Comparison of ENCODE assay signal across 8 mouse cellular contexts in genomic region chr15:82244115-82244804, GRCm38 (mm10). TPM values are rescaled to one million over a fixed set of nuclear protein-coding genes. Genes with fewer than 3 reads are reported as not detected.
DNase-seq lines count a peak whose midpoint lies in the region; ATAC-seq and TF ChIP-seq lines count a peak whose summit lies in the region.

Gene Cenpm (minus strand): TSS chr15:82244748.

- peak within 1 kb of the TSS; percentile 82 for H3K9ac ChIP-seq in heart, embryonic 13.5 days
- H3K9ac ChIP-seq in liver, embryonic 12.5 days, result peak within 1 kb of the TSS; percentile 84
- peak within 1 kb of the TSS; percentile 43 for H3K9ac ChIP-seq in stomach, embryonic 15.5 days

- H3K4me1 ChIP-seq in erythroblast, embryonic 14.5 days (ENCODE audit: control insufficient read depth), result peaks cover 24% of the 10 kb centered on the region
- H3K4me1 ChIP-seq in heart, embryonic 13.5 days, result peaks cover 13% of the 10 kb centered on the region
- peaks cover 18% of the 10 kb centered on the region for H3K4me1 ChIP-seq in liver, embryonic 12.5 days
- peaks cover 9% of the 10 kb centered on the region for H3K4me1 ChIP-seq in stomach, embryonic 15.5 days

- H3ac ChIP-seq in C2C12 (ENCODE audit: control insufficient read depth, insufficient read length, low read depth), result peak within 1 kb of the TSS; percentile 85

- ATAC-seq in heart, embryonic 13.5 days (ENCODE audit: extremely low read depth, insufficient number of reproducible peaks, low FRiP score, low TSS enrichment), result peak; percentile 92
- peak; percentile 97 for ATAC-seq in liver, embryonic 12.5 days
- peak; percentile 97 for ATAC-seq in stomach, embryonic 15.5 days (ENCODE audit: insufficient read depth, low FRiP score, low read depth)

- no peaks in the 10 kb centered on the region for H3K79me2 ChIP-seq in C2C12 (ENCODE audit: control insufficient read depth, insufficient read depth)

- under 1% methylated on average over 65 of the region's 65 CpGs for WGBS in heart, embryonic 13.5 days
- WGBS in liver, embryonic 12.5 days (ENCODE audit: insufficient replicate concordance), result under 1% methylated on average over 65 of the region's 65 CpGs
- under 1% methylated on average over 65 of the region's 65 CpGs for WGBS in stomach, embryonic 15.5 days

- H3K79me3 ChIP-seq in C2C12 (ENCODE audit: low read depth), result no peaks in the 10 kb centered on the region

- H3K9me3 ChIP-seq in erythroblast, embryonic 14.5 days (ENCODE audit: control insufficient read depth, low read length), result no peaks in the 10 kb centered on the region
- no peaks in the 10 kb centered on the region for H3K9me3 ChIP-seq in heart, embryonic 13.5 days
- H3K9me3 ChIP-seq in liver, embryonic 12.5 days (replicated peaks), result no peaks in the 10 kb centered on the region
- H3K9me3 ChIP-seq in stomach, embryonic 15.5 days, result no peaks in the 10 kb centered on the region

- TF ChIP-seq POLR2A in brain, embryonic 14.5 days (IDR thresholded peaks at IDR 0.05; ENCODE audit: borderline replicate concordance, extremely low read depth, insufficient read depth, insufficient read length, poor library complexity, severe bottlenecking), result no peak

- H3K27me3 ChIP-seq in C2C12 (ENCODE audit: control insufficient read depth, insufficient read depth, insufficient read length), result no peaks in the 10 kb centered on the region
- no peaks in the 10 kb centered on the region for H3K27me3 ChIP-seq in erythroblast, embryonic 14.5 days (ENCODE audit: control insufficient read depth)
- H3K27me3 ChIP-seq in heart, embryonic 13.5 days (replicated peaks), result no peaks in the 10 kb centered on the region
- no peaks in the 10 kb centered on the region for H3K27me3 ChIP-seq in liver, embryonic 12.5 days (replicated peaks)
- no peaks in the 10 kb centered on the region for H3K27me3 ChIP-seq in stomach, embryonic 15.5 days (replicated peaks)

- peak within 1 kb of the TSS; percentile 92 for H3K4me2 ChIP-seq in heart, embryonic 13.5 days
- H3K4me2 ChIP-seq in liver, embryonic 12.5 days, result peak within 1 kb of the TSS; percentile 95
- H3K4me2 ChIP-seq in stomach, embryonic 15.5 days, result peak within 1 kb of the TSS; percentile 98

- TF ChIP-seq CTCF in C2C12 (IDR thresholded peaks at IDR 0.05; ENCODE audit: control insufficient read depth, insufficient read depth, insufficient read length), result no peak
- no peak for TF ChIP-seq CTCF in brain, embryonic 14.5 days (IDR thresholded peaks at IDR 0.05; ENCODE audit: borderline replicate concordance, extremely low read depth, insufficient read depth, insufficient read length)

- H3K27ac ChIP-seq in heart, embryonic 13.5 days (replicated peaks), result peak within 1 kb of the TSS; percentile 62
- peak within 1 kb of the TSS; percentile 85 for H3K27ac ChIP-seq in liver, embryonic 12.5 days
- H3K27ac ChIP-seq in stomach, embryonic 15.5 days, result peak within 1 kb of the TSS; percentile 72

- DNase-seq in brain, embryonic 14.5 days (ENCODE audit: low read depth), result peak; percentile 95
- peak; percentile 96 for DNase-seq in kidney, postnatal 10 days
- peak; percentile 86 to 90 for DNase-seq in natural killer cell, adult 2 months (ENCODE audit: low spot score in 2 of 2)

- H3K4me3 ChIP-seq in C2C12 (ENCODE audit: insufficient read depth, poor library complexity, severe bottlenecking), result peak within 1 kb of the TSS; percentile 58
- H3K4me3 ChIP-seq in erythroblast, embryonic 14.5 days (replicated peaks), result peak within 1 kb of the TSS; percentile 70
- peak within 1 kb of the TSS; percentile 61 for H3K4me3 ChIP-seq in heart, embryonic 13.5 days
- peak within 1 kb of the TSS; percentile 72 for H3K4me3 ChIP-seq in liver, embryonic 12.5 days
- H3K4me3 ChIP-seq in stomach, embryonic 15.5 days (replicated peaks), result peak within 1 kb of the TSS; percentile 76

- H3K36me3 ChIP-seq in C2C12 (ENCODE audit: control insufficient read depth, insufficient read depth), result no peaks in the 10 kb centered on the region
- peaks cover 24% of the 10 kb centered on the region for H3K36me3 ChIP-seq in erythroblast, embryonic 14.5 days (ENCODE audit: control insufficient read depth)
- H3K36me3 ChIP-seq in heart, embryonic 13.5 days, result peaks cover 4% of the 10 kb centered on the region; the same call in 1 of the 2 replicates
- peaks cover 7% of the 10 kb centered on the region for H3K36me3 ChIP-seq in liver, embryonic 12.5 days
- H3K36me3 ChIP-seq in stomach, embryonic 15.5 days, result no peaks in the 10 kb centered on the region

TF ChIP-seq in C2C12, 6 proteins besides CTCF, POLR2A, EP300 and RAD21:
- no peak for TF ChIP-seq USF1 (IDR thresholded peaks at IDR 0.05; ENCODE audit: low read depth)
- peak; percentile 56 for TF ChIP-seq MAX (IDR thresholded peaks at IDR 0.05)

RNA-seq across cellular contexts. Expression of gene Cenpm, which starts in this region (rescaled TPM):
- 46.3 TPM for polyA plus RNA-seq in C2C12 (2012; fragmentation: generic; extraction: Trizol)
- 16.5 and 26.2 TPM in 2 replicates for polyA plus RNA-seq in brain, embryonic 14.5 days (2012; rRNA removed)
- 16.4 and 20.1 TPM in 2 replicates for polyA plus RNA-seq in erythroblast, embryonic 14.5 days (2012)
- 61.5 and 71.1 TPM in 2 replicates for polyA plus RNA-seq in heart, embryonic 13.5 days (2015; fragmentation: Nextera tagmentation; extraction: Ambion mirVana)
- 48.3 and 51.2 TPM in 2 replicates for polyA plus RNA-seq in liver, embryonic 12.5 days (2016; fragmentation: Nextera tagmentation; extraction: Ambion mirVana)
- polyA plus RNA-seq in stomach, embryonic 15.5 days (2015; fragmentation: Nextera tagmentation; extraction: Ambion mirVana), result 51.0 and 57.6 TPM in 2 replicates

Comparison
In these comparisons a context has a peak if more than half of its experiments do, and no peak if none do; other contexts are left out.
1. Peak in every context shown above with its lines: DNase-seq, ATAC-seq, H3K4me3 ChIP-seq and H3K27ac ChIP-seq.